Mouse (Mus musculus) C2C12 (cell line): Measurements from ENCODE around the gene Tmem109. TPM values are rescaled to one million over a fixed set of nuclear protein-coding genes. Genes with fewer than 3 reads are reported as not detected.

Experiments used
- H3K27me3 ChIP-seq: one replicate; pipeline ENCODE4 v1.6.1; 2011; ENCODE audit not compliant: control insufficient read depth, insufficient read depth, insufficient read length
- H3K36me3 ChIP-seq: one replicate; pipeline ENCODE4 v1.6.1; 2011; ENCODE audit not compliant: control insufficient read depth, insufficient read depth
- H3K4me3 ChIP-seq: one replicate; pipeline ENCODE4 v1.5.1; 2011; ENCODE audit warnings: mild to moderate bottlenecking, control low read depth; ENCODE audit not compliant: poor library complexity, insufficient read depth, severe bottlenecking
- H3K79me2 ChIP-seq: one replicate; pipeline ENCODE4 v1.6.1; 2011; ENCODE audit not compliant: control insufficient read depth, insufficient read depth
- H3K79me3 ChIP-seq: one replicate; pipeline ENCODE4 v1.6.1; 2011; ENCODE audit warnings: low read depth, control low read depth
- H3ac ChIP-seq: one replicate; pipeline ENCODE3; 2011; ENCODE audit warnings: low read depth; ENCODE audit not compliant: control insufficient read depth, insufficient read length
- CEBPB ChIP-seq: IDR thresholded peaks from one replicate; pipeline ENCODE4 v1.6.1; 2011; ENCODE audit warnings: low read depth, mild to moderate bottlenecking, control low read depth, moderate library complexity
- CTCF ChIP-seq: IDR thresholded peaks from one replicate; pipeline ENCODE4 v1.5.1; 2011; ENCODE audit not compliant: control insufficient read depth, insufficient read depth, insufficient read length
- FOSL1 ChIP-seq: IDR thresholded peaks from one replicate; pipeline ENCODE4 v1.8.0; 2011; ENCODE audit warnings: mild to moderate bottlenecking, low read length; ENCODE audit not compliant: poor library complexity, insufficient read depth, severe bottlenecking
- MAX ChIP-seq: IDR thresholded peaks from one replicate; pipeline ENCODE4 v1.6.1; 2011; ENCODE audit warnings: mild to moderate bottlenecking, control low read depth
- MYOD1 ChIP-seq: IDR thresholded peaks from one replicate; pipeline ENCODE4 v1.6.1; 2011; ENCODE audit warnings: low read depth; ENCODE audit not compliant: control insufficient read depth, insufficient read length
- MYOG ChIP-seq: IDR thresholded peaks from one replicate; pipeline ENCODE4 v1.6.1; 2011; ENCODE audit not compliant: control insufficient read depth, insufficient read length; ENCODE audit errors: extremely low read depth
- USF1 ChIP-seq: IDR thresholded peaks from one replicate; pipeline ENCODE4 v1.6.1; 2011; ENCODE audit warnings: low read depth, mild to moderate bottlenecking, control low read depth, moderate library complexity
- polyA plus RNA-seq: library from polyadenylated mRNA; unstranded; fragments of >200 nt; fragmentation: generic; extraction: Trizol; gene quantifications from one replicate; pipeline ENCODE4 v1.2.1, GENCODE M21; 2012; ENCODE audit warnings: missing spikeins

The Tmem109 gene
- polyA plus RNA-seq, 1 experiment: 141 TPM

GRCm38 (mm10) chr19:10860072-10860497, 21.7 kb downstream of the Tmem109 start:
- no peak overlapping the region for H3ac ChIP-seq
- H3K79me2 ChIP-seq: no peaks in the 10 kb centered on the region
- H3K36me3 ChIP-seq: peaks cover 67% of the 10 kb centered on the region
- H3K4me3 ChIP-seq: no peak overlapping the region
- no peaks in the 10 kb centered on the region for H3K27me3 ChIP-seq
- no peak for TF ChIP-seq MYOD1
- no peak for TF ChIP-seq MYOG
- TF ChIP-seq USF1: no peak
- TF ChIP-seq CEBPB: no peak
- no peak for TF ChIP-seq FOSL1
- TF ChIP-seq CTCF: no peak
- no peak for TF ChIP-seq MAX
- H3K79me3 ChIP-seq: peaks cover 1% of the 10 kb centered on the region

DNA sequence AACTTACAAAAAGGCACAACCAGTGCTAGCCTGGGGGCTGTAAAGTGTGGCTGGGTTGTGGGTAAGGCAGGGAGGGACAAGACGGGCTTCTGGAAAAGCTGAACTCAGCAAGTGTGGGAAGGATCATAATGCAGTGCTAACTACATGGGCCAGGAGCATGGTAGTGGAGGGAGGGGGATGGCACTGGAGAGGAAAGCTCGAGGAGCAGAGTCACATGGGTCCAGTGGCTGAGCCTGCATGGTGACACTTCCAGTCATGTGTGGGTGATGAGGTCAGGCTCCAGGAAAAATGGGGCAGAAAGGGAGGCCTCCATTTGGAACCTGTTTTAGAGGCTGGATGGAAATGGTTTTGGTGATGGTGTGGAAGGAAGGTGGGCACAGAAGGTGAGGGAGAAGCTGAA, 25.3 kb downstream of the Tmem109 start:
- H3K79me3 ChIP-seq: peaks cover 1% of the 10 kb centered on the region
- no peak overlapping the region for H3ac ChIP-seq
- TF ChIP-seq MAX (no peak), MYOD1 (no peak), MYOG (no peak), CTCF (no peak), FOSL1 (no peak), USF1 (no peak), CEBPB (no peak)
- no peaks in the 10 kb centered on the region for H3K27me3 ChIP-seq
- peaks cover 34% of the 10 kb centered on the region for H3K36me3 ChIP-seq
- no peak overlapping the region for H3K4me3 ChIP-seq
- no peaks in the 10 kb centered on the region for H3K79me2 ChIP-seq

GRCm38 (mm10) chr19:10855422-10855821, 26.4 kb downstream of the Tmem109 start:
- Histone ChIP-seq H3ac (no peak overlapping the region), H3K4me3 (no peak overlapping the region), H3K27me3 (no peaks in the 10 kb centered on the region), H3K36me3 (peaks cover 23% of the 10 kb centered on the region), H3K79me2 (no peaks in the 10 kb centered on the region), H3K79me3 (peaks cover 1% of the 10 kb centered on the region)
- TF ChIP-seq CTCF: no peak
- no peak for TF ChIP-seq FOSL1

DNA sequence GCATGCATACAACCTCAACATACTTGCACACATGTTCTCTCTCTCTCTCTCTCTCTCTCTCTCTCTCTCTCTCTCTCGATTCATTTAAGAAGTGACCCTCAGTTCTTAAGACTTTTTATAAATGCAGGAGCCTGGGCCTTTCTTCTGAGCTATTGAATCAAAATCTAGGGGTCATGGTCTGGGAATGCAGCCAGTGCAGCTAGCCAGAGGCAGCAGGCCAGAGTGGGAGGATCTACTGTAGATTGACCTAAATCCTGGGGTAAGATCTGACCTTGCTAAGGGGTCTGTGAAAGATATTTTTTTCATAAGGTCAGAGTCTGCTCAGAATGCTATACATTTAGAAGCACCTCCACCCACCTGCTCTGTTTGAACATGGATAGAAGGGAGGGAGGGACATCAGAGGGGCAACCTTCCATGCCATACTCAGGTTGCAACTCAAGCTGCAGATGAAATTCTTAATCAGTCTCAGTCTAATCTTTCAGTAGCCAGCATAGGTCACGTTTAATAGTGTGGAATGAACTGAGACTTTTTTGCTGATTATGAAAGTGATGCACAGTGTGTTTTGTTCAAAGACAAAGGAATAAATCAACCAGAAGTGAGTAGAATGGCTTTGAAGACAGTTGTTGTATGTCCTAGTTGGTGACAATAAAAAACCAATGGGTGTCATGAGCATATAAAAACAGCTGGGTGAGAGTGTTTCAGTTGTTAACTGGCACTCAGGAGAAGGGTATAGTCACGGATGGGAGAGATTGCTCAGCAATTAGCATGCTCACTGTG, 34.3 kb downstream of the Tmem109 start:
- Histone ChIP-seq H3K36me3 (no peaks in the 10 kb centered on the region), H3K27me3 (no peaks in the 10 kb centered on the region), H3K79me2 (no peaks in the 10 kb centered on the region), H3K4me3 (no peak overlapping the region), H3K79me3 (no peaks in the 10 kb centered on the region), H3ac (no peak overlapping the region)
- TF ChIP-seq MYOD1 (no peak), USF1 (no peak), CEBPB (no peak), FOSL1 (no peak)

DNA sequence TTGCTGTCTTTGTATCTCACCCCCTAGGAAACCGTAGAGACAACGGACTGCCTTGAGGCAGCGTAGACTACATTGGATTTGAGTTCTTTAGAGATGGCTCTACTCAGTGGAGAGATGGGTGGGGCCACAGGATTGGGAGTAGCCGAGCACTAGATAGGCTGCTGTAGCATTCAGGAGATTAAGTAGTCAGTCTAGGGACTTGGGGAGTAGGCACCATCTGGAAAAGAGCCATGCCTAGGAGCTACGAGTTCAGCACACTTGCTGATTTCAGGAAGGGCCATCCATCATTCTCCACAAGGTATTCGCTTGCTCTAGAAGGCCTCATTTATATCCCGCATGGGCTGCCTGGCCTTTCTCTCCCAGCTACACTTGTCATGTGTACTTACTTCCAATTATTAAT, 35.7 kb downstream of the Tmem109 start:
- TF ChIP-seq MYOG (no peak), CTCF (no peak), USF1 (no peak), MAX (no peak), CEBPB (no peak), MYOD1 (no peak), FOSL1 (no peak)
- no peak overlapping the region for H3K4me3 ChIP-seq
- no peaks in the 10 kb centered on the region for H3K79me3 ChIP-seq
- H3K36me3 ChIP-seq: no peaks in the 10 kb centered on the region
- no peaks in the 10 kb centered on the region for H3K79me2 ChIP-seq
- H3K27me3 ChIP-seq: no peaks in the 10 kb centered on the region
- H3ac ChIP-seq: no peak overlapping the region

- H3K79me3 ChIP-seq: no peaks in the 10 kb centered on the region
- H3K4me3 ChIP-seq: no peak overlapping the region
- no peaks in the 10 kb centered on the region for H3K36me3 ChIP-seq
- H3ac ChIP-seq: no peak overlapping the region
- H3K79me2 ChIP-seq: no peaks in the 10 kb centered on the region
- TF ChIP-seq CEBPB (no peak), USF1 (no peak), MAX (no peak), FOSL1 (no peak), MYOD1 (no peak), MYOG (no peak), CTCF (no peak)
- H3K27me3 ChIP-seq: no peaks in the 10 kb centered on the region
These were observed 36.3 kb downstream of the Tmem109 start for GRCm38 (mm10) chr19:10845454-10845853.
